16 mouse cellular contexts compared by ENCODE assay signal in the genomic region with DNA sequence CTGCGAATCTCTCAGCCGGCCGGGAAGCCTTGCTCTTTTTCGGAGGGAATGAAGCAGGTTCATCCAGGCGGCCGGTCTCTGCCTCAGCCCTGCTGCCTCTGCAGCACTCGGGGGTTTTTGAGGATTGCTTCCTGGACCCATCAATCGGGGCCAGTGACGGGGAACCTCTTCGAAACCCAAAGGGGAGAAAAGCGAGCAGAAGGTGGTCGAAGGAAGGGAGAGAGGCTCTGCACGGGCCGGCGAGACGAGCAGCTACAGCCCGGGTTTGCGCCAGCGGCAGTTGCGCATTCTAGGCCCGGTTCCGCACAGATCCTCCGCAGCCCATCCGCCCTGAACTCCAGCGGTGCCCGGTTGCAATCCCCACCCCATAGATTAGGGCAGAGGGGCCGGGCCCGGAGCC. TPM values are rescaled to one million over a fixed set of nuclear protein-coding genes. Genes with fewer than 3 reads are reported as not detected.
DNase-seq lines count a peak whose midpoint lies in the region; ATAC-seq lines count a peak whose summit lies in the region.
"Had no signal": no experiment of that assay in that cellular context is flagged by ENCODE, and none has a peak within 500 bp of the region (broad histone marks: within the 10 kb centered on the region; RNA-seq: fewer than 3 reads in every experiment).

No protein-coding gene starts in this region.

- peaks cover 97% of the 10 kb centered on the region for H3K27me3 ChIP-seq in heart, embryonic 15.5 days
- peaks cover 75% of the 10 kb centered on the region for H3K27me3 ChIP-seq in hindbrain, embryonic 14.5 days (ENCODE audit: control insufficient read depth, insufficient read depth, low read length)
- peaks cover 57% of the 10 kb centered on the region for H3K27me3 ChIP-seq in midbrain, embryonic 16.5 days (ENCODE audit: control insufficient read depth, insufficient read depth, low read depth, low read length)

- WGBS in heart, embryonic 15.5 days: 2% methylated on average over 28 of the region's 28 CpGs
- WGBS in hindbrain, embryonic 14.5 days: under 1% methylated on average over 28 of the region's 28 CpGs
- under 1% methylated on average over 28 of the region's 28 CpGs for WGBS in midbrain, embryonic 16.5 days

- DNase-seq in heart, adult 11 months: no peak
- DNase-seq in embryo, embryonic 11 days: peak; percentile 50
- no peak for DNase-seq in hindbrain, embryonic 14.5 days (ENCODE audit: low spot score)
- no peak for DNase-seq in spleen, postnatal 14 days (ENCODE audit: low spot score in 2 of 2)
- DNase-seq in frontal cortex, postnatal 14 days (ENCODE audit: low spot score in 2 of 2): no peak
- DNase-seq: cerebellum, adult 9-10 months; gastrocnemius, postnatal 25 days; layer of hippocampus, adult 9-11 months had no signal

- H3K9ac ChIP-seq in heart, embryonic 15.5 days: no peak overlapping the region
- peak overlapping the region; percentile 71 for H3K9ac ChIP-seq in hindbrain, embryonic 14.5 days
- no peak overlapping the region for H3K9ac ChIP-seq in midbrain, embryonic 16.5 days (ENCODE audit: low read depth, low read length)

- H3K9me3 ChIP-seq in heart, embryonic 15.5 days (replicated peaks): no peaks in the 10 kb centered on the region
- no peaks in the 10 kb centered on the region for H3K9me3 ChIP-seq in hindbrain, embryonic 14.5 days (ENCODE audit: control insufficient read depth, low read length)
- H3K9me3 ChIP-seq in midbrain, embryonic 16.5 days (replicated peaks; ENCODE audit: control insufficient read depth, low read length, poor library complexity, severe bottlenecking): no peaks in the 10 kb centered on the region

- H3K4me3 ChIP-seq in heart, embryonic 15.5 days: 0 out of 2 replicates have a peak overlapping the region, but pooled peaks have one; percentile 8
- peak overlapping the region; percentile 47 for H3K4me3 ChIP-seq in hindbrain, embryonic 14.5 days (replicated peaks; ENCODE audit: low read length)
- H3K4me3 ChIP-seq in midbrain, embryonic 16.5 days (ENCODE audit: low read depth, low read length): no peak overlapping the region
- H3K4me3 ChIP-seq: myocyte had no signal

- H3K27ac ChIP-seq in heart, embryonic 15.5 days: no peak overlapping the region
- H3K27ac ChIP-seq in hindbrain, embryonic 14.5 days: peak overlapping the region; percentile 89
- H3K27ac ChIP-seq in midbrain, embryonic 16.5 days (ENCODE audit: low read length): no peak overlapping the region

- H3K4me1 ChIP-seq in heart, embryonic 15.5 days (replicated peaks): peaks cover 34% of the 10 kb centered on the region
- H3K4me1 ChIP-seq in hindbrain, embryonic 14.5 days (replicated peaks; ENCODE audit: control insufficient read depth, insufficient read depth, low read length): peaks cover 13% of the 10 kb centered on the region; the same call in 1 of the 2 replicates
- H3K4me1 ChIP-seq in midbrain, embryonic 16.5 days (ENCODE audit: control insufficient read depth, insufficient read depth, low read length): peaks cover 9% of the 10 kb centered on the region

- no peaks in the 10 kb centered on the region for H3K36me3 ChIP-seq in heart, embryonic 15.5 days
- no peaks in the 10 kb centered on the region for H3K36me3 ChIP-seq in hindbrain, embryonic 14.5 days (replicated peaks; ENCODE audit: control insufficient read depth, insufficient read depth)
- H3K36me3 ChIP-seq in midbrain, embryonic 16.5 days (ENCODE audit: control insufficient read depth, insufficient read depth, low read length): no peaks in the 10 kb centered on the region

- no peak for ATAC-seq in heart, embryonic 15.5 days (replicated peaks; ENCODE audit: insufficient number of reproducible peaks, insufficient read depth, low FRiP score, low read depth)
- no peak for ATAC-seq in hindbrain, embryonic 14.5 days (ENCODE audit: low FRiP score)
- ATAC-seq in midbrain, embryonic 16.5 days: no peak
- no peak for ATAC-seq in monocyte, adult 5-6 weeks (replicated peaks; ENCODE audit: insufficient number of reproducible peaks, low FRiP score, low TSS enrichment, poor library complexity, severe bottlenecking)

- no peak overlapping the region for H3K4me2 ChIP-seq in heart, embryonic 15.5 days
- H3K4me2 ChIP-seq in hindbrain, embryonic 14.5 days (replicated peaks): peak overlapping the region; percentile 44
- H3K4me2 ChIP-seq in midbrain, embryonic 16.5 days (ENCODE audit: low read length): 0 out of 2 replicates have a peak overlapping the region, but pooled peaks have one; percentile 0

RNA-seq across cellular contexts. Expression of a gene that starts 3.0 kb away (rescaled TPM):
- not detected in 2 replicates for polyA plus RNA-seq in heart, embryonic 15.5 days (2015; fragmentation: Nextera tagmentation; extraction: Ambion mirVana)
- polyA plus RNA-seq in hindbrain, embryonic 14.5 days (2014; fragmentation: Nextera tagmentation; extraction: Ambion mirVana): 18.7 and 22.1 TPM in 2 replicates
- polyA plus RNA-seq in midbrain, embryonic 16.5 days (2015; fragmentation: Nextera tagmentation; extraction: Ambion mirVana): 0.33 and 0.41 TPM in 2 replicates
- not detected in 3 replicates for total RNA-seq in monocyte, adult 5-6 weeks (2017)
- total RNA-seq: gastrocnemius, postnatal 25 days; hematopoietic stem cell, adult 5-6 weeks had no signal
- polyA plus RNA-seq: lung, embryonic 16.5 days; myocyte; stomach, embryonic 14.5 days; urinary bladder, adult 2 months had no signal

Comparison
In these comparisons a context has a peak if more than half of its experiments do, and no peak if none do; other contexts are left out.
1. RNA of a gene that starts 3.0 kb away (polyA plus RNA-seq): 18.7 to 22.1 TPM in hindbrain, embryonic 14.5 days; 0.33 to 0.41 TPM in midbrain, embryonic 16.5 days and not detected in heart, embryonic 15.5 days; every median in the first group is over 10 times any median in the second.